Mouse (Mus musculus): ENCODE measurements at regions not wholly inside any gene's neighbourhood (a gene's known extent, or its start where the extent isn't known, plus 50 kb on each side); places are given as distances from the start of the nearest gene placed in this dataset.
"Not testable (repeated sequence)": the region's sequence is repeated elsewhere in the genome, so short reads cannot be mapped to it uniquely, and the experiment has no call there.

GRCm38 (mm10) chr15:37100767-37101288 is 93.3 kb upstream of the Zfp706 start:
- no peak for DNase-seq

DNA sequence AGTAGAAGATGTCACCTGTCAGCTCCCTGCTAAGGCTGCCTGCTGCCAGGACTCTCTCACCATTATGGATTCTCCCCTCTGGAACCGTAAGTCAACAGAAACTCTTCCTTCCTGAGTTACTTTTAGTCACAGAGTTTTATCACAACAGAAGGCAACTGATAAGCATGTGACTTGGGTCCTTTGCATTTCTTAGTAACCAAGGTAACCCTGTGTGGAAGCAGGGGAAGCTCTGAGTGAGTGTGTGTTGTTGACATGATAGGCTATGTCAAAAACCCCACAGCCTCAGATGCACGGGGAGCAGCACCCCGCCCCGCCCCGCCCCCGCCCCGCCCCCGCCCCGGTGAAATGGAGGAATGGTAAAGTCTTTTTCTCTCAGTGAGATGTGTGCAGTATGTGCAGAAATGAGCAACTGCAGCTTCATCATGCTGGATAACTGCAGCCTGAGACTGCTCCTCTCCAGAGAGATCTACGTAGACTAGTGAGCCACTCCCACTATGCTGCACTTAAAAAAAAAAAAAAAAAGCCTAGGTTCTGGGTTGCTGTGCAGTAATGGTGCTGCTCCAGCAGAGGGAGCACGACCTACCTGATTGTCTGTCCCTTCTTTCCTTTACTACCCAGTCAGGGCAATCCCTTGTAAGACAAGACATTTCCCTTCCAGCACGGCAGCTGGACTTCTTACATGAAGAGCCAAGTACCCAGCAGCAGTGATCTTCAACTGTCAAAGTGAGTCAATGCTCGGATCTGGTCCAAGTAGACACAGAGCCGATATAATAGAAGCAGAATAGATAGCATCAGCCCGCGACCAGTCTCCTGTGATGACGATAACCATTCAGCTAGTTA is 92.6 kb upstream of the Zfp706 start:
- DNase-seq, result peak; percentile 45

DNA sequence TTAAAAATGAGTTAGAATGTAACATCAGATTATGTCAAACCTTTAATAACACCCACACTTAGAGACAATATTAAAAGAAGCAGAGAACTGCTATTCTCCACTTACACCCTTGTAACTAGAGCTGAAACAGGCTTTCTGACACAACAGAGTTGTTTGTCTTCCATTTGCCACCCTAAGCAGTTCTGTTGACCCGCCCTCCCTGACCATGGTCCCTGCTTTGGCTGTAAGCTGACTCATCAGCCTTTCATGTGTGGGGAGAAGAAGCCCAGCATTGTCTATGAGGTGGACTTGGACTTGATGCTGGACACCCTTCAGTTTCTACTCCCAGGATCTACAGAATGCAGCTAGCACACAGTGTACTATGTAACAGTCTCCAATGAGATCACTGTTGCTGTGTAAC is 91.6 kb upstream of the Zfp706 start:
- DNase-seq, result no peak

- no peak for DNase-seq
Observed at GRCm38 (mm10) chr15:37097426-37097825, 89.9 kb upstream of the Zfp706 start.

DNA sequence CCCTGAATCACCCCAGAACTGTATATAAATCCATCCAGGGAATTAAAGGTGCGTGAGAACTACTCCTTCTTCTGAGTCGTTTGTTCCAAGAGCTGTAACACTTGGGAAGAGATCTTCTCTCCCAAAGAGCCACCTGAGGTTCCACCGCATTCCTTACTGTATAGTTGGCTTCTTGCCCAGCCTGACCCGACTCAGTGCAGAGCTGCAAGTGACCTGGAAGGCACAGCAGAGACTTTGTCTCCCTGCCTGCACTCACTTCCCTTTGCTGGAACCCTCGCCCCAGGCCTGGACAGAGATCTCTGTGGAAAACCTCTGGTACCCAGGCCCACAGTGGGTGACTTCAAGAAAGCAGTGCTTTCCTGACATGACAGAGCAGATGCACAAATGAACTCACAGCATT is 83.6 kb upstream of the Zfp706 start:
- not testable (repeated sequence) for DNase-seq

DNA sequence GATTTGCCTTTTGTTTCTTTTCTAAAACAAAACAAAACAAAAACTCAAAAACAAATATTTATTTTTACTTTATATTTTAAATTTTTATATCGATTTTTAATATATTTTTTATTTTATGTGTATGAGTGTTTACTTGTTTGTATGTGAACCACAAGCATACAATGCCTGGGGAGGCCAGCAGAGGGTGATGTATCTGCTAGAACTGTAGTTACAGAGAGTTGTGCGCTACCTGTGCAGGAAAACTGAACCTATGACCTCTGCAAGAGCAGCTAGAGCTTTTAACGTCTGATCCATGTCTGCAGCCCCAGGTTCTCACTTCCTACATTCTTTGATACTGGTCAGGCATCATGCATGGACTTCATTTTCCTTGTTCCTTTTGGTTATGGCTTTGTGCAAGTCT is 76.2 kb upstream of the Zfp706 start:
- DNase-seq, result no peak

DNA sequence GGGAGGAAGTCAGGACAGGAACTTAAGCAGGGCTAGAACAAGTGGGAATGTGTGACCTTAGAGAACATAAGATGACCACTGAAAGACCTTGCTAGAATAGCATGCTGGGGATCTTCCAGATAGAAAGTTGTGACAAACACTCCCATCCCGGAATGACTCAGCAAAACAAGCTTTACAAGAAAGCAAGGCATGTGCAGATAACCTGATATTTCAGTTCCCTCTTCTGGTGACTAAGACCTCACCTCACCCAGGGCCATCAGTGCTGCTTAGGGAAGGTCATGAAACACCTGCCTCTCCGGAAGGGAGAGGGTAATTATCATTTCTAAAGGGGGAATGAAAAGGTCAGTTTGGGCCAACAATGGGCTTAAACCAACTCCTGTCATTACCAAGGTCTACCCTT is 74.3 kb upstream of the Zfp706 start:
- no peak for DNase-seq

- DNase-seq, result no peak
Observed at GRCm38 (mm10) chr15:37080931-37081330, 73.4 kb upstream of the Zfp706 start.

GRCm38 (mm10) chr15:37080395-37080794 is 72.8 kb upstream of the Zfp706 start:
- no peak for DNase-seq

GRCm38 (mm10) chr15:37074207-37074606 is 66.6 kb upstream of the Zfp706 start:
- not testable (repeated sequence) for DNase-seq

- no peak for DNase-seq
Observed at GRCm38 (mm10) chr15:37072202-37072862, 64.8 kb upstream of the Zfp706 start.

GRCm38 (mm10) chr15:37070188-37070587 is 62.6 kb upstream of the Zfp706 start:
- no peak for DNase-seq

DNA sequence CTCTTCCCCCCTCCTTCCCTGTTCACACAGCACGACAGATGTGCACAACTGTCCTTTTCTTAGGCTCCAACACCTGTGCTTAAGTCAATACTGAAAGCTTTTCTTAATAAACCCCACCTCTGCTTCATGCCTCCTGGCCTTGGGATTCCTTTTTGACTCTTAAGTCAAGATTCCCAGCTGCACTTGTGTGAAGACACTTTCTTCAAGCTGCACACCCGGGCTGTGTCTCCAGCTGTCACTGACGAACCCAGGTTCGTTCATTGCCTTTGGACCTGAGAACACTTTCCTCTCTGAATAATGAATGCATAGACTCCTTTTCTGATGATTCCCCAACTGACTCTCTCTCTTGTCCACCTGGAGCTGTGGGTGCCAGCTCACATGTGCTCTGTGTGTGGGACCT is 59.8 kb upstream of the Zfp706 start:
- DNase-seq, result no peak

DNA sequence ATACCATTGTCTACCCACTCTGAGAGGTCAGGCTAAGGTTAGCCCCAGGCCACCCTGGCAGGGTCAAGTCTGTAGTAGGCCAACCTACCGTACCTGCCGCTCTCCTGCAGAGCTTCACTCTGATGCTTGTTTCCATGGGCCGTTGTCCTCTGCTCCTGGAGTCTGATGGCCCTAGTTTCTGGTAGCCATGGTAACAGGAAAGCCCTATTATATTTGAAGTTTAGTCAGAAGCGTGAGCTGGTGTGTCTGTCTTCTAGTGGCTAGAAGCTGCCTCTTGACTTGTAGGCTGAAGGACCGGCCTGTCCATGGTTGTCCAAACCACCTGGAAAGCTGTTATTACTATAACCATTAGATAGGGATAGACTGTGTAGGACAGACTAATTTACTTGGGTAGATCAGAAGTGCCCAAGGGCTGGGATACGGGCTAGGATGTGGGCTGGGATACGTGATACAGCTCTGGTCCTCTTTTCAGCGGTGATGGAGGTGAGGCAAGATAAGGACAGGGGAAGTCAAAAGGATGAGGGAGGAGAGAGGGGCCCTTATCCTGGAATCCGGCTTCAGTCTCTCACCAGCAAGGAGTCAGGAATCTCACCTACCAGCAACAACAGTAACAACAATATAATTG is 58.5 kb upstream of the Zfp706 start:
- no peak for DNase-seq

DNA sequence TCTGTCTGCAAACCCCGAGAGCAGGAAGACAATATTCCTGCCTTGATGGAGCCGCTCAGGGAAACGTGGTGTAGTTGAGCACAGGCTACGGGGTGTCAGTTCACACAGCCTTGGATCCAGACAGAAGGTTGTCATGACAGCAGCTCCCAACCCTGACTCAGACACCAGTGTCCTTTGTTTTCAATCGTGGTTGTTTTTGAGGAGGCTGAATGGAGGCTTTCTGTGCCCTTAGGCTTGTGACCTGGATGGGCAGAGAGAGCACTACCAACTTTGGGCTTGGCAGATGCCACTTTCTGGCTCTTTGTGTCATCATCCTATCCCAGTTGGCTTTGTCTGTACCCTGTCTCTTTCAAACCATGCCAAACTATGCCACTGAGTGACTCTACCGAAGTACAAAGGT is 57.8 kb upstream of the Zfp706 start:
- DNase-seq, result no peak

- no peak for DNase-seq
Observed at GRCm38 (mm10) chr15:37063781-37064383, 56.3 kb upstream of the Zfp706 start.

DNA sequence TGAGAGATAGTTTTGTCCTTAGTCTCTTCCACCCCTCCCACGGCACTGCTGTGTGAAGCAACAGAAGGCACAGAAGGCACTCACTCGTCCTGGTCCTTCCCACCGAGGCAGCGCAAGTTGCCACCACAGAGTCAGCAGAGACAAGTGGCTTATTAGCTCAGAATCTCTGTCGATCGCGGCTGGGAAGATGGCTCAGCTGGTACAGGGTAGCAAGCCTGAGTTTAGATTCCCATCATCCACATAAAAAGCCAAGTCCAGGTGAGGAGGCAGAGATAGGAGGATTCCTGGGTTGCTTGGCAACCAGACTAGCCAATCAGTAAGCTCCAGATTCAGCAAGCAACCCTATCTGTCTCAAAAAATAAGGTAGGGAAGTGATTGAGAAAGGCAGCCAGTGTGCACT is 55.0 kb upstream of the Zfp706 start:
- no peak for DNase-seq

GRCm38 (mm10) chr15:37061501-37061900 is 53.9 kb upstream of the Zfp706 start:
- DNase-seq, result no peak

DNA sequence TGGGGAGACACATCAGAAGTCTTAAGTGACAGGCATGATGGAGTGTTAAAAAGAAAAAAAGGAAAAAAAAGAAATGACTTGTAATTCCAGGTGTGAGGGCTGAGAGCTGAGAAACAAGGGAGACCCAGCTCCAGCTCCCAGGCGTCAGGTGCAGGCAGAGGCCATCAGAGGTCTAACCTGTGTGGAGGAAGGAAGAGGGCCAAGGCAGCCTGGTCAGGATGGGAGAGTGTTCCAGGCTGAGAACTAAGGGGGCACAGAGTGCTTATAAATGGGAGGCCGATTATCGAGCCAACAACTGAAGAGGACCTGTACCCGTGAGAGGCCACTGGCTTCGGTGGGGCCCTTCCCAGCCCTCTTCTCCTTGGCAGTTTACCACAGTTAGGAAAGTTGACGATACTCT is 53.3 kb upstream of the Zfp706 start:
- DNase-seq, result no peak
